Mouse (Mus musculus): ENCODE measurements around the gene Tra2a. TPM values are rescaled to one million over a fixed set of nuclear protein-coding genes. Genes with fewer than 3 reads are reported as not detected.

Tra2a gene
- polyA plus RNA-seq, 1 experiment from 2014 or later = 105 TPM

- WGBS = 12% methylated on average over 14 of the region's 14 CpGs
- H3K27ac ChIP-seq (ENCODE audit: low read length) = no peak overlapping the region
- peak overlapping the region; percentile 31 for H3K4me2 ChIP-seq (ENCODE audit: low read length)
- H3K4me1 ChIP-seq (ENCODE audit: control insufficient read depth, insufficient read depth, low read length) = peaks cover 26% of the 10 kb centered on the region
- H3K4me3 ChIP-seq (ENCODE audit: low read depth, low read length) = no peak overlapping the region
- H3K9ac ChIP-seq (ENCODE audit: low read depth, low read length) = no peak overlapping the region
- H3K27me3 ChIP-seq (ENCODE audit: control insufficient read depth, insufficient read depth, low read depth, low read length) = no peaks in the 10 kb centered on the region
- no peak for ATAC-seq
- H3K9me3 ChIP-seq (replicated peaks; ENCODE audit: control insufficient read depth, low read length, poor library complexity, severe bottlenecking) = no peaks in the 10 kb centered on the region
- no peaks in the 10 kb centered on the region for H3K36me3 ChIP-seq (ENCODE audit: control insufficient read depth, insufficient read depth, low read length)
Measured at GRCm38 (mm10) chr6:49209881-49210854, 53.7 kb downstream of the Tra2a start.

- no peaks in the 10 kb centered on the region for H3K36me3 ChIP-seq (ENCODE audit: control insufficient read depth, insufficient read depth, low read length)
- H3K4me1 ChIP-seq (ENCODE audit: control insufficient read depth, insufficient read depth, low read length) = peaks cover 26% of the 10 kb centered on the region
- ATAC-seq = no peak
- H3K27me3 ChIP-seq (ENCODE audit: control insufficient read depth, insufficient read depth, low read depth, low read length) = no peaks in the 10 kb centered on the region
- H3K9ac ChIP-seq (ENCODE audit: low read depth, low read length) = no peak overlapping the region
- no peak overlapping the region for H3K4me2 ChIP-seq (ENCODE audit: low read length)
- H3K4me3 ChIP-seq (ENCODE audit: low read depth, low read length) = no peak overlapping the region
- 78% methylated on average over 5 of the region's 5 CpGs for WGBS
- H3K9me3 ChIP-seq (replicated peaks; ENCODE audit: control insufficient read depth, low read length, poor library complexity, severe bottlenecking) = no peaks in the 10 kb centered on the region
- no peak overlapping the region for H3K27ac ChIP-seq (ENCODE audit: low read length)
Measured at GRCm38 (mm10) chr6:49208935-49209334, 54.9 kb downstream of the Tra2a start.

GRCm38 (mm10) chr6:49208297-49208930 lies 55.4 kb downstream of the Tra2a start:
- Histone ChIP-seq H3K4me1 (ENCODE audit: control insufficient read depth, insufficient read depth, low read length) (peaks cover 26% of the 10 kb centered on the region), H3K9me3 (replicated peaks; ENCODE audit: control insufficient read depth, low read length, poor library complexity, severe bottlenecking) (no peaks in the 10 kb centered on the region), H3K36me3 (ENCODE audit: control insufficient read depth, insufficient read depth, low read length) (no peaks in the 10 kb centered on the region), H3K27me3 (ENCODE audit: control insufficient read depth, insufficient read depth, low read depth, low read length) (no peaks in the 10 kb centered on the region), H3K4me3 (ENCODE audit: low read depth, low read length) (no peak overlapping the region), H3K9ac (ENCODE audit: low read depth, low read length) (no peak overlapping the region), H3K27ac (ENCODE audit: low read length) (no peak overlapping the region), H3K4me2 (ENCODE audit: low read length) (no peak overlapping the region)
- WGBS = 75% methylated on average over 8 of the region's 8 CpGs
- no peak; the same call in 1 of the 2 replicates for ATAC-seq

GRCm38 (mm10) chr6:49206416-49206815 lies 57.4 kb downstream of the Tra2a start:
- Histone ChIP-seq H3K36me3 (ENCODE audit: control insufficient read depth, insufficient read depth, low read length) (no peaks in the 10 kb centered on the region), H3K27ac (ENCODE audit: low read length) (no peak overlapping the region), H3K4me1 (ENCODE audit: control insufficient read depth, insufficient read depth, low read length) (peaks cover 11% of the 10 kb centered on the region), H3K27me3 (ENCODE audit: control insufficient read depth, insufficient read depth, low read depth, low read length) (no peaks in the 10 kb centered on the region), H3K9me3 (replicated peaks; ENCODE audit: control insufficient read depth, low read length, poor library complexity, severe bottlenecking) (no peaks in the 10 kb centered on the region), H3K4me2 (ENCODE audit: low read length) (no peak overlapping the region), H3K9ac (ENCODE audit: low read depth, low read length) (no peak overlapping the region), H3K4me3 (ENCODE audit: low read depth, low read length) (no peak overlapping the region)
- 67% methylated on average over 1 of the region's 1 CpGs for WGBS
- ATAC-seq = no peak

- no peak for ATAC-seq
- Histone ChIP-seq H3K4me3 (ENCODE audit: low read depth, low read length) (no peak overlapping the region), H3K4me2 (ENCODE audit: low read length) (no peak overlapping the region), H3K9me3 (replicated peaks; ENCODE audit: control insufficient read depth, low read length, poor library complexity, severe bottlenecking) (no peaks in the 10 kb centered on the region), H3K27ac (ENCODE audit: low read length) (no peak overlapping the region), H3K9ac (ENCODE audit: low read depth, low read length) (no peak overlapping the region), H3K36me3 (ENCODE audit: control insufficient read depth, insufficient read depth, low read length) (no peaks in the 10 kb centered on the region), H3K27me3 (ENCODE audit: control insufficient read depth, insufficient read depth, low read depth, low read length) (no peaks in the 10 kb centered on the region), H3K4me1 (ENCODE audit: control insufficient read depth, insufficient read depth, low read length) (no peaks in the 10 kb centered on the region)
- WGBS = 85% methylated on average over 10 of the region's 10 CpGs
Measured at GRCm38 (mm10) chr6:49195188-49195587, 68.6 kb downstream of the Tra2a start.

GRCm38 (mm10) chr6:49194536-49194935 lies 69.3 kb downstream of the Tra2a start:
- 96% methylated on average over 4 of the region's 4 CpGs for WGBS
- H3K4me2 ChIP-seq (ENCODE audit: low read length) = no peak overlapping the region
- no peaks in the 10 kb centered on the region for H3K9me3 ChIP-seq (replicated peaks; ENCODE audit: control insufficient read depth, low read length, poor library complexity, severe bottlenecking)
- H3K4me3 ChIP-seq (ENCODE audit: low read depth, low read length) = no peak overlapping the region
- H3K27me3 ChIP-seq (ENCODE audit: control insufficient read depth, insufficient read depth, low read depth, low read length) = no peaks in the 10 kb centered on the region
- ATAC-seq = no peak
- no peaks in the 10 kb centered on the region for H3K4me1 ChIP-seq (ENCODE audit: control insufficient read depth, insufficient read depth, low read length)
- H3K9ac ChIP-seq (ENCODE audit: low read depth, low read length) = no peak overlapping the region
- H3K27ac ChIP-seq (ENCODE audit: low read length) = no peak overlapping the region
- no peaks in the 10 kb centered on the region for H3K36me3 ChIP-seq (ENCODE audit: control insufficient read depth, insufficient read depth, low read length)

Other genes starting within 250 kb of the Tra2a start
- 0.63 and 0.70 TPM in 2 replicates for gene Gpnmb, start 227.5 kb downstream of the Tra2a start, polyA plus RNA-seq (2015; fragmentation: Nextera tagmentation; extraction: Ambion mirVana)
- 61.6 and 69.4 TPM in 2 replicates for gene Malsu1, start 190.2 kb downstream of the Tra2a start, polyA plus RNA-seq (2015; fragmentation: Nextera tagmentation; extraction: Ambion mirVana)
- gene Igf2bp3, start 49.1 kb downstream of the Tra2a start, polyA plus RNA-seq (2015; fragmentation: Nextera tagmentation; extraction: Ambion mirVana) = 17.1 and 24.0 TPM in 2 replicates
- gene Ccdc126, start 55.2 kb upstream of the Tra2a start, polyA plus RNA-seq (2015; fragmentation: Nextera tagmentation; extraction: Ambion mirVana) = 10.5 and 11.5 TPM in 2 replicates
- gene Fam221a, start 103.7 kb upstream of the Tra2a start, polyA plus RNA-seq (2015; fragmentation: Nextera tagmentation; extraction: Ambion mirVana) = 4.3 and 5.9 TPM in 2 replicates
- 0.11 and 0.20 TPM in 2 replicates for gene Stk31, start 131.6 kb upstream of the Tra2a start, polyA plus RNA-seq (2015; fragmentation: Nextera tagmentation; extraction: Ambion mirVana)

All from midbrain, embryonic 16.5 days (tissue).